Mouse (Mus musculus) kidney, embryonic 15.5 days (tissue): ENCODE data around the gene Far2. TPM values are rescaled to one million over a fixed set of nuclear protein-coding genes. Genes with fewer than 3 reads are reported as not detected.
"Not testable (repeated sequence)": the region's sequence is repeated elsewhere in the genome, so short reads cannot be mapped to it uniquely, and the experiment has no call there.

Experiments
- ATAC-seq: fragments of 200-750 bp; cut with Nextera tagmentation; replicated peaks from 2 replicates; pipeline ENCODE4 v1.8.0; 2017; ENCODE audit warnings: moderate TSS enrichment; ENCODE audit not compliant: low FRiP score
- H3K27ac ChIP-seq: fragments of 300-500 bp; sonication (generic); 2 replicates; pipeline ENCODE4 v1.5.1; 2015; ENCODE audit warnings: mild to moderate bottlenecking, inconsistent platforms
- H3K27me3 ChIP-seq: fragments of 300-500 bp; sonication (generic); 2 replicates; pipeline ENCODE4 v1.6.1; 2015; ENCODE audit warnings: inconsistent platforms
- H3K36me3 ChIP-seq: fragments of 300-500 bp; sonication (generic); 2 replicates; pipeline ENCODE4 v1.6.1; 2015; ENCODE audit warnings: inconsistent platforms
- H3K4me1 ChIP-seq: fragments of 300-500 bp; sonication (generic); 2 replicates; pipeline ENCODE4 v1.6.1; 2015; ENCODE audit warnings: inconsistent platforms
- H3K4me2 ChIP-seq: fragments of 300-500 bp; sonication (generic); 2 replicates; pipeline ENCODE4 v1.6.1; 2015; ENCODE audit warnings: moderate library complexity, mild to moderate bottlenecking, inconsistent platforms
- H3K4me3 ChIP-seq: fragments of 300-500 bp; sonication (generic); replicated peaks from 2 replicates; pipeline ENCODE4 v1.5.1; 2015; ENCODE audit warnings: mild to moderate bottlenecking, inconsistent platforms
- H3K9ac ChIP-seq: fragments of 300-500 bp; sonication (generic); 2 replicates; pipeline ENCODE4 v1.6.1; 2015; ENCODE audit warnings: mild to moderate bottlenecking, inconsistent platforms
- H3K9me3 ChIP-seq: fragments of 300-500 bp; sonication (generic); replicated peaks from 2 replicates; pipeline ENCODE4 v1.6.1; 2016; ENCODE audit warnings: inconsistent platforms
- WGBS: fragments of 180-500 bp; shearing (Covaris S2); methylation state at CpG from one replicate; pipeline ENCODE4 v1.1.7; 2015; ENCODE audit warnings: mixed read lengths; 5-methylcytosine and 5-hydroxymethylcytosine counted together
- polyA plus RNA-seq: library from polyadenylated mRNA; unstranded; fragments of >200 nt; fragmentation: Nextera tagmentation; extraction: Ambion mirVana; gene quantifications from 2 replicates; pipeline ENCODE4 v1.2.1, GENCODE M21; 2015

Far2 gene
- polyA plus RNA-seq, 1 experiment from 2014 or later, result 3.8 TPM

- H3K4me2 ChIP-seq, H3K9ac ChIP-seq, H3K9me3 ChIP-seq, H3K36me3 ChIP-seq, H3K27ac ChIP-seq, ATAC-seq, H3K4me3 ChIP-seq, H3K27me3 ChIP-seq, H3K4me1 ChIP-seq: not testable (repeated sequence)
- WGBS, result 70% methylated on average over 10 of the region's 10 CpGs
Measured at GRCm38 (mm10) chr6:148126851-148127250, 79.8 kb downstream of the Far2 start.

GRCm38 (mm10) chr6:148132314-148132713 is 85.3 kb downstream of the Far2 start:
- no peaks in the 10 kb centered on the region for H3K4me1 ChIP-seq
- no peaks in the 10 kb centered on the region for H3K36me3 ChIP-seq
- H3K27me3 ChIP-seq, result no peaks in the 10 kb centered on the region
- 81% methylated on average over 10 of the region's 10 CpGs for WGBS
- ATAC-seq, result no peak
- no peak overlapping the region for H3K27ac ChIP-seq
- no peak overlapping the region for H3K9ac ChIP-seq
- H3K4me2 ChIP-seq, result no peak overlapping the region
- no peak overlapping the region for H3K4me3 ChIP-seq
- no peaks in the 10 kb centered on the region for H3K9me3 ChIP-seq

- Histone ChIP-seq H3K9ac (no peak overlapping the region), H3K4me2 (no peak overlapping the region), H3K4me3 (no peak overlapping the region), H3K27me3 (no peaks in the 10 kb centered on the region), H3K27ac (no peak overlapping the region), H3K4me1 (no peaks in the 10 kb centered on the region), H3K36me3 (no peaks in the 10 kb centered on the region), H3K9me3 (no peaks in the 10 kb centered on the region)
- ATAC-seq, result no peak
Measured at GRCm38 (mm10) chr6:148133536-148133935, 86.5 kb downstream of the Far2 start.

GRCm38 (mm10) chr6:148135769-148136382 is 88.8 kb downstream of the Far2 start:
- H3K27ac ChIP-seq, result no peak overlapping the region
- no peak overlapping the region for H3K4me3 ChIP-seq
- no peaks in the 10 kb centered on the region for H3K27me3 ChIP-seq
- H3K9me3 ChIP-seq, result no peaks in the 10 kb centered on the region
- WGBS, result 35% methylated on average over 9 of the region's 9 CpGs
- H3K36me3 ChIP-seq, result no peaks in the 10 kb centered on the region
- H3K4me2 ChIP-seq, result no peak overlapping the region
- ATAC-seq, result peak; percentile 58; the same call in 1 of the 2 replicates
- no peaks in the 10 kb centered on the region for H3K4me1 ChIP-seq
- no peak overlapping the region for H3K9ac ChIP-seq

- H3K36me3 ChIP-seq, result no peaks in the 10 kb centered on the region
- no peak overlapping the region for H3K9ac ChIP-seq
- H3K4me2 ChIP-seq, result no peak overlapping the region
- no peak for ATAC-seq
- H3K27me3 ChIP-seq, result no peaks in the 10 kb centered on the region
- H3K4me1 ChIP-seq, result no peaks in the 10 kb centered on the region
- 89% methylated on average over 6 of the region's 6 CpGs for WGBS
- no peaks in the 10 kb centered on the region for H3K9me3 ChIP-seq
- H3K4me3 ChIP-seq, result no peak overlapping the region
- no peak overlapping the region for H3K27ac ChIP-seq
Measured at GRCm38 (mm10) chr6:148139288-148139995, 92.4 kb downstream of the Far2 start.

- Histone ChIP-seq H3K27me3 (no peaks in the 10 kb centered on the region), H3K9me3 (no peaks in the 10 kb centered on the region), H3K4me3 (no peak overlapping the region), H3K9ac (no peak overlapping the region), H3K4me1 (no peaks in the 10 kb centered on the region), H3K4me2 (no peak overlapping the region), H3K27ac (no peak overlapping the region), H3K36me3 (no peaks in the 10 kb centered on the region)
- WGBS, result 84% methylated on average over 5 of the region's 5 CpGs
- no peak for ATAC-seq
Measured at GRCm38 (mm10) chr6:148141874-148142273, 94.8 kb downstream of the Far2 start.

- 75% methylated on average over 1 of the region's 1 CpGs for WGBS
- no peaks in the 10 kb centered on the region for H3K36me3 ChIP-seq
- no peaks in the 10 kb centered on the region for H3K4me1 ChIP-seq
- no peak overlapping the region for H3K4me3 ChIP-seq
- H3K9ac ChIP-seq, result no peak overlapping the region
- H3K27ac ChIP-seq, result no peak overlapping the region
- no peak overlapping the region for H3K4me2 ChIP-seq
- no peak for ATAC-seq
- H3K27me3 ChIP-seq, result no peaks in the 10 kb centered on the region
- no peaks in the 10 kb centered on the region for H3K9me3 ChIP-seq
Measured at GRCm38 (mm10) chr6:148142421-148142820, 95.4 kb downstream of the Far2 start.

GRCm38 (mm10) chr6:148152305-148152704 is 105.2 kb downstream of the Far2 start:
- not testable (repeated sequence) for H3K27me3 ChIP-seq, H3K4me1 ChIP-seq, ATAC-seq, H3K4me2 ChIP-seq, H3K4me3 ChIP-seq, H3K36me3 ChIP-seq, H3K9me3 ChIP-seq, H3K27ac ChIP-seq, H3K9ac ChIP-seq
- 63% methylated on average over 4 of the region's 4 CpGs for WGBS

GRCm38 (mm10) chr6:148172904-148173303 is 125.8 kb downstream of the Far2 start:
- Histone ChIP-seq H3K9me3 (0 out of 2 replicates have a peak, but pooled peaks cover 3% of the 10 kb centered on the region), H3K4me3 (no peak overlapping the region), H3K9ac (no peak overlapping the region), H3K27ac (no peak overlapping the region), H3K4me2 (no peak overlapping the region), H3K27me3 (no peaks in the 10 kb centered on the region), H3K4me1 (peaks cover 7% of the 10 kb centered on the region; the same call in 1 of the 2 replicates), H3K36me3 (no peaks in the 10 kb centered on the region)
- WGBS, result 59% methylated on average over 3 of the region's 3 CpGs
- ATAC-seq, result no peak

- no peak overlapping the region for H3K4me3 ChIP-seq
- H3K27me3 ChIP-seq, result no peaks in the 10 kb centered on the region
- H3K9me3 ChIP-seq, result no peaks in the 10 kb centered on the region
- H3K36me3 ChIP-seq, result peaks cover 90% of the 10 kb centered on the region
- H3K4me1 ChIP-seq, result no peaks in the 10 kb centered on the region
- H3K27ac ChIP-seq, result no peak overlapping the region
- ATAC-seq, result no peak
- H3K4me2 ChIP-seq, result no peak overlapping the region
- H3K9ac ChIP-seq, result no peak overlapping the region
- 82% methylated on average over 1 of the region's 1 CpGs for WGBS
Measured at GRCm38 (mm10) chr6:148185694-148186093, 138.6 kb downstream of the Far2 start.

GRCm38 (mm10) chr6:148193972-148194701 is 147.1 kb downstream of the Far2 start:
- H3K9me3 ChIP-seq, result no peaks in the 10 kb centered on the region
- H3K4me2 ChIP-seq, result no peak overlapping the region
- H3K27me3 ChIP-seq, result no peaks in the 10 kb centered on the region
- H3K4me1 ChIP-seq, result no peaks in the 10 kb centered on the region
- no peak overlapping the region for H3K9ac ChIP-seq
- 83% methylated on average over 6 of the region's 6 CpGs for WGBS
- peaks cover 75% of the 10 kb centered on the region for H3K36me3 ChIP-seq
- peak overlapping the region; percentile 45; the same call in 1 of the 2 replicates for H3K27ac ChIP-seq
- no peak for ATAC-seq
- H3K4me3 ChIP-seq, result no peak overlapping the region

- H3K4me2 ChIP-seq, result no peak overlapping the region
- WGBS, result 79% methylated on average over 2 of the region's 2 CpGs
- no peak overlapping the region for H3K9ac ChIP-seq
- no peaks in the 10 kb centered on the region for H3K27me3 ChIP-seq
- H3K27ac ChIP-seq, result no peak overlapping the region
- no peak overlapping the region for H3K4me3 ChIP-seq
- H3K9me3 ChIP-seq, result no peaks in the 10 kb centered on the region
- H3K36me3 ChIP-seq, result peaks cover 77% of the 10 kb centered on the region
- no peaks in the 10 kb centered on the region for H3K4me1 ChIP-seq
- ATAC-seq, result no peak
Measured at GRCm38 (mm10) chr6:148199177-148199576, 152.1 kb downstream of the Far2 start.
